Mouse (Mus musculus) left cerebral cortex, adult 18-20 months (tissue): ENCODE results near the gene Prdx4. TPM values are rescaled to one million over a fixed set of nuclear protein-coding genes. Genes with fewer than 3 reads are reported as not detected.
"Not testable (repeated sequence)": the region's sequence is repeated elsewhere in the genome, so short reads cannot be mapped to it uniquely, and the experiment has no call there.

Experiments
- DNase-seq, 2 experiments: peaks; one replicate each; pipeline ENCODE4 v3.0.0; 2021 to 2022; ENCODE audit warnings: low spot score in 2 of 2, mixed read lengths in 1 of 2
- long read RNA-seq, 2 experiments: library from polyadenylated mRNA; stranded (forward); transcript quantifications; one replicate each; pipeline ENCODE4 v2.0.0; 2021
- total RNA-seq, 2 experiments: library from RNA; stranded (reverse); gene quantifications; 2 replicates each; pipeline ENCODE4 v1.2.3; 2021

Prdx4 gene
- 10 to 100 TPM; 20.3 to 21.9 TPM for total RNA-seq
- long read RNA-seq, experiment 1, transcript Prdx4-201 (7 exons, 990 nt): major isoform, 23 of 23 reads
- long read RNA-seq, experiment 1, partial matches to known transcripts: 0 of 23 reads
- long read RNA-seq, experiment 1, other reads (novel, unspliced or antisense): 0 of 23 reads
- long read RNA-seq, experiment 2, transcript Prdx4-201 (7 exons, 990 nt): major isoform, 18 of 20 reads
- long read RNA-seq, experiment 2, partial matches to known transcripts: 2 of 20 reads
- long read RNA-seq, experiment 2, other reads (novel, unspliced or antisense): 0 of 20 reads

DNA sequence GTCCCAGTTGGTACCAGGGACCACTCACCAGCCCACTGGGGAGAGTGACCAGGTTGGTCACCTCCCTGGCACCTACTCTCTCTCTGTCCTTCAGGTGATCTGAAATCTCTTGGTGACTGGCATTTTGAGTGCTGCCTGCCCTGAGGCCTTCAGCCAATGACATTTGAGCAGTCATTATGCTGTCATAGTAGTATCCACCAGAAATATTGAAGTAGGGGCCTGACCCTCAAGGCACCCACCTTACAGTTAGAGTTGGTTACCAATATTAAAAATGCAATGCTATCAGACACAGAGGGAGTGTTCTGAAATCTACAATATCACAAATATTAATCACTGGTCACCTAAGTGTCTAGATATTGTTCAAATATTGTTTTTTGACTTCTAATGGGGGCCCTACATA lies at the start of gene Prdx4:
TSS of gene Prdx4 (minus strand) at position 101 of the 400 bp plus-strand sequence.
- no peak for DNase-seq

DNA sequence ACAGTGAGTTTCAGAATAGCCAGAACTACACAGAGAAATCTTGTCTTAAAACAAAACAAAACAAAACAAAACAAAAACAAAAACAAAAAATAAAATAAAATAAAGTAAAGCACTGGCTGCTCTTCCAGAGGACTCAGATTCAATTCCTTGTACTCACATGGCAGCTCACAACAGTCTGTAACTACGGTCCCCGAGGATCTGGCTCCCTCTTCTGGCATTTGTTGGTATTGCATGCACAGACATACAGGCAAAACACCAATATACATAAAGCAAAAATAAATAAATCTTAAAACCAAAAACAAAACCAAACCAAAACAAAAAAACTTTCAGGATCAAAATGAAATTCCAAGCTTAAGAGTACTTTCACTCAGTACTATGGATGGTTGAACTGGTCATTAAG lies 36.0 kb upstream of the Prdx4 start:
- DNase-seq: peak; percentile 3 to 12

DNA sequence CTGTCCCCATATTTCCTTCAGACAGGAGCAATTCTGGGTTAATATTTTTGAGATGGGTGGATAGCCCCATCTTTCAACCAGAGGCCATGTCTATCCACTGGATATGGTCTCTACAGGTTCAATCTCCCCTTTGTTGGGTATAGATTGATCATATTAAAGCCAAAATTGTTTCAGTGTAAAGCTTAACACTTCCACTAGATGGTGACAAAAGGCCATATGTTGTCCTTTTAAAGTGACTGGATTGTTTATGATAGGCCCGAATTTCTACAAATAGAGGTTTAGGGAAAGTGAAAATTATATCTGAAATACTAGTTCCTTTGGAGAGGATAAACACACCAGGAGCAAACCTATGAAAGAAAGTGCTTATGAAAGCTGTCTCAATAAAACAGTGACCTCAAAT lies 34.9 kb upstream of the Prdx4 start:
- no peak for DNase-seq

DNA sequence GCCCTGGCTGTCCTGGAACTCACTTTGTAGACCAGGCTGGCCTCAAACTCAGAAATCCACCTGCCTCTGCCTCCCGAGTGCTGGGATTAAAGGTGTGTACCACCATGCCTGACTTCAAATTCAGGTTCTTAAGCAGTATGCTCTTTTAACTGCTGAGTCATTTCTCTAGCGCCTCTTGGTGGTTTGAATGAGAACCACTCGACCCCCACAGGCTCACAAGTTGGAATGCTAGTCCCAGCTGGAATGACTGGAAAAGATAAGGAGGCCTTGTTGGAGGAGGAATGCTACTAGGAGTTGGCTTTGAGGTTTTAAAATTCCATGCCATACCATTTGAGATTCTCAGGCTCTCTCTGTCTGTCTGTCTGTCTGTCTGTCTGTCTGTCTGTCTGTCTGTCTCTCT lies 29.6 kb upstream of the Prdx4 start:
- DNase-seq: not testable (repeated sequence)

DNA sequence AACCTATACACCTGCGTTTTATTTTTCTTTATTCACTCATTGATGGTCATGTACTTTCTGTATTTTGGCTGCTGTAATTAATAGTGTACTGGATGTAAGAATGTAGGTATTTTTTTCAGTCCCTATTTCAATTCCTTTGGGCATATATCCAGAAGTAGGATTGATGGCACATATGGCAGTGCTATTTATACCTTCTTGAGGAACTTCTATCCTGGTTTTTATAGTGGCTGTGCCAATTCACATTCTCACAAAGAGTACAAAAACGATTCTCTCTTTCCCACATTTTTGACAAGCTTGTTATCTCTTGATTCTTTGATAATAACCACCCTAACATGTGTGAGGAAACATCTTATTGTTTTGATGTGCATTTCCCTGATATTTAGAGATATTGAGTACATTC lies 24.5 kb upstream of the Prdx4 start:
- DNase-seq: no peak

DNA sequence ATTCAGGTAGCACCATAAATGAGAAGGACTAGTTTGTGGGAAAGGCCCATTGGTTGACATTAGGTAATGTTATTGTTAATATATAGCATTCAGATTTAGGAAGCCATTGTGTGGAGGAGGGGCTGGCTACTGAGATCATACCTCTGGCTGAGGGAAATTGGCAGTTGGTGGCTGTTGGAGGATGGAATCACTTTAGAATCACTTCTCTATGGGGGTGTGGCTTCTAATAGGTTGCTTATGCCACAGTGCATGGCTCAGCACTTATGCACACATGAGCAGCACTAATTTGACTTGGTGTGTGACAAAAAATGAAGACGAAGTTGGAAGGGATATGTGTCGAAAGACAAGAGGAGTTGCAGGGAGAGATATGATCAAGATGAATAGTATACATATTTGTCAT lies 5.7 kb upstream of the Prdx4 start:
- no peak for DNase-seq

DNA sequence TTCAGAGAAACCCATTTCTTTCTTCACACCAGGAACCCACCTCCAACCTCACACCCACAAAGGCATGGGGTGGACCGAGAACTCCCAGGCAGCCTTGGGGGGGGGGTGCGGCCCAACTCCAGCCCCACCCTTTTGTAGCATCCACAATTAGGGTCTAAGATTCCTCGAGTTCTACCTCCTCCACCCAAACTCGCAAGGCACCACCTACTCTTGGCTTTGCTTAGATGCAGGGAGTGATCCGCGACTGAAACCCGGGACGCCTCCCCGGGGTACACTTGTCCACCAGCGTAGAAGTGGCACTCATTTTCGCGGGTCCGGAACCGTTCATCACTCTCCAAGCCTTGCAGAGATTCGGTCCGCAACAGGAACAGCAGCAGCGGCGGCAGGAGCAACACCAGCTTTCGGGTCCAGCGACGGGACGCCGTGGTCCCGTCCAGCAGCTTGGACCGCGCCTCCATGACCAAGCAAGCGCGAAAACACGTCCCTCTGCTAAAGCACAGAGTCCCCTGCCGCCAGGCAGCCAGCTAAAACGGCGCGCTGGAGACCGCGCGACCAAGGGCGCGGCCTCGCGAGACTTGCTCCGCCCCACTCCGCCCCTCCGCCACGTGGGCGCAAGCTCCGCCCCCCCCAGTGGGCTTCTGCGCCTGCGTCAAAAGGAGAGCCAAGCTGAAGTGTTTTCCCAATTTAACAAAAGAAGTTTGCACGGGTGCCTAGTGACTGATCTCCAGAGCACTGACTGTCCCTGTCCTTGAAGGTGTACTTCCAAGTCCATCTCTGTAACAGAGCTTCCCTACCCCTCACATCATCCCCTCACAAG lies 2.4 kb downstream of the Prdx4 start:
- peak; percentile 65 to 71 for DNase-seq

DNA sequence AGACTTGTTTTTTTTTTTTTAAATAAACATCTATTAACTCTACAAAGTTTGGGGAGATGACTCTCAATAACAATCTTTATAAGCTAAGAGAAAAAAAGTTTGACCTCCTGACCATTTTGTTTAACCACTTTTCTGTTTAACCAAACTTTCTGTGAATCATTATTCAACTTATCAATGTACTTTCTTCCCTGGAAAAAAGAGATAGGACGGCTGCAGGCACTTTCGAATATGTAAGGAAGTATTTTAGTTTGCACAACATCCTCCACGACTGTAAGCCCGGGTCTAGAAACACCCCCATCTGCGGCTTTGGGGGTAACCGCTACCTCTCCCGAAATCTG lies 3.0 kb downstream of the Prdx4 start:
- no peak for DNase-seq

DNA sequence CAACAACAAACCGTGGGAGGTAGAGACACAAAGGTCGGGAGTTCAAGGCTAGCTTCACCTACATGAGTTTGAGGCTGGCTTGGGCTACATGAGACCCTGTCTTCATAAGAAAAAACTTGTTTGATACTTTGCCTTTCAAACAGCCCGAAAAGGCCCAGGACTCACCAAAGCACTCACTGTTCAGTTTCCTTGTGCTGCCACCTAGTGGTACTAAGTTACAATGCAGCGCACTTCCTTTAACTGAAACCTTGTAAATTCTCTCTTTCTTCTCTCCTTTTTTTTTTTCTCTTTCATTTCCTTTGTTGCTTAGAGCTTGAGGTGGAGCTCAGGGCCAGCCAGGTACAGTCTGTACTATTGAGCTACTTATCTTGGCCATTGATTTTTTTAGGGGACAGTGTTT lies 22.5 kb downstream of the Prdx4 start:
- DNase-seq: peak in 1 of 2 experiments; percentile 34

DNA sequence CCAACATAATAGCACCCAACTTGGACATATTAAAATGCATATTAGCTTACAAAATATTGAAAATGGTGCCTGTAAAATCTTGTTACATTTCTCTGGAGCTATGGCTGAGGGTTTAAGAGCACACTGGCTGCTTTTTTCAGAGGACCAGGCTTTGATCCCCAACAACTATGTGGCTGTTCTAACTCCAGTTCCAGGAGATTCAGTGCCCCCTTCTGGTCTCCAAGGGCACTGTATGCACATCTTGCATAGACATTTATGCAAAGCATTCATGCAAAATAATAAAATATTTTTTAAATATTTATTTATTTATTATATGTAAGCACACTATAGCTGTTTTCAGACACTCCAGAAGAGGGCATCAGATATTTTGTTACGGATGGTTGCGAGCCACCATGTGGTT lies 34.2 kb downstream of the Prdx4 start:
- DNase-seq: no peak

DNA sequence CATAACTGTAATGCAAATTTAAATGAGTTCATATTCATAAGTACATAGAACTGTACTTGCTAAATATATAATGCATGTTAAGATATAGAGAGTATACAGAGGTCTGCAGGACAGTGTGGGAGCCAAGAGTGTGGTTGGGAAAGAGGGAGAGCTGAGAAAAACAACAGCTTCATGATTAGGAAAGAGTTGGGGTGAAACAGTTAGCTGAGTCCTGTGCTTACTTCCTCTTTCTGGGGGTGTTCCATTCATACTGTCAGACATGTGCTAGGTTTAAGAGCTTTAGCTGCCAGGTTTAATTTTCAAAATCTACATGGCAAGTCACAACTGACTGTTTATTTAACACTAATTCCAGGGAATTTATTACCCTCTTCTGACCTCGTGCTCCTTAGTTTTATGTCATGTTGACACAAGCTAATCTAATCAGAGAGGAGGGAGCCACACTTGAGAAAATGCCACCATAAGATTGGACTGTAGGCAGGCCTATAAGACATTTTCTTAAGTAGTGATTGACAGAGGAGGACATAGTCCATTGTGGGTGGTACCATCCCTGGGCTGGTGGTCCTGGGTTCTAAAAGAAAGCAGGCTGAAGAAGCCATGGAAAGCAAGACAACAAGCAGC lies 60.0 kb downstream of the Prdx4 start:
- DNase-seq: no peak

DNA sequence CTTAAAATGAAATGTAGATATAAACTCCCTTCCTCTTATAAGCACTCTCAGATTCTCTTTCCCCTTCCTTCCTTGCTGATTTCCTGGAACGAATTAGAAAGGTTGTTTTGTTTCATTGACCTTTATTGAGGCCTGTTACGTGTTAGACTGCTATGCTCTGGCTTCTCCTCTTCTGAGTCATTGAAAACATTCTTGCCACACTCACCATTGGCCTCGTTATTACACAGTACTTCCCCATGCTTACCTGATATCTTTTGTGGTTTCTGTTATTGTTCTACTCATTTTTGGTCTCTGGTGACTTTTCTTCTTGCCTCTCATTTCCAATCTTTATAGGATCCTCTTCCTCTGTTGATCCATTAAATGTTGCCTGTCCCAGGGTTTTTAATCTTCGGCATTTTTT lies 62.1 kb downstream of the Prdx4 start:
- DNase-seq: no peak

Other genes with a start within 250 kb of the Prdx4 start
- not detected for gene Magea2, start 247.1 kb downstream of the Prdx4 start, total RNA-seq
- gene Cldn34b2, start 212.3 kb downstream of the Prdx4 start, total RNA-seq: not detected
- 10 to 100 TPM; 65.5 to 76.3 TPM for gene Sat1, start 124.3 kb downstream of the Prdx4 start, total RNA-seq
- 10 to 100 TPM; 21.9 to 22.0 TPM for gene Acot9, start 78.3 kb downstream of the Prdx4 start, total RNA-seq